Mouse (Mus musculus): ENCODE measurements at regions not wholly inside any gene's neighbourhood (a gene's known extent, or its start where the extent isn't known, plus 50 kb on each side); places are given as distances from the start of the nearest gene placed in this dataset.

DNA sequence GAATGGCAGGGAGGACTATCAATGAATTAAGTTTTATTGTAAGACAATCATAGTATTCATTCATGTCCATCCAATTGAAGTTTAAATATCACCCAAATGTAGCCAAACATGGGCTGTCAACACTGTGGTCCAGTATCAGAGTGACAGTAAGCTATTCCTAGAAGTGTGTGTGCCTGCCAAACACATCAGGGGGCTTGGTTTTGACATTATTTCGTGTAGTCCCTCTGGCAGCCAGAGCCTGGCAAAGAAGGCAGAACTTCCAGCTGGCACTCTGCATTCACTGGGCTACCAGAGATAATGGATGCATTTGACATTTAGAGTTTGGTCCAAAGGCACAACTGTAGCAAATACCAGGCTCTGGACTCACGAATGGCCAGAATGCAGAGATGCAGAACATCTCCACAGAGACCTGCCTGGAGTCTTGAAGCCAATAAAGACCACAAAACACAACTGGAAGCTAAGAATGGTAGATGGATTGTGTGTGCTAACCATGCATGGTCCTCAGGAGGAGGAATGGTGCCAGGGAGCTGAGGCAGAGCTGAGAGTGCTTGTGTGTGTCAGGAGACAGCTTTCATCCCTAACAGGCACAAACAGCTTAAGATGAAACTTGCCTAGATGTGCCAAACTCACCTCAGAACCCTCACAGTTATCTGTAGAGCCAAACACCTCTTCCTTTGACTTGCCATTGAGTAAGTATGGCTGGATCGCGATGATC is 210.9 kb downstream of the Lrig3 start:
- Histone ChIP-seq H3K9me3 (no peaks in the 10 kb centered on the region), H3K9ac (replicated peaks) (no peak overlapping the region), H3K27ac (no peak overlapping the region), H3K4me3 (replicated peaks) (no peak overlapping the region), H3K4me2 (no peak overlapping the region), H3K27me3 (no peaks in the 10 kb centered on the region), H3K36me3 (no peaks in the 10 kb centered on the region), H3K4me1 (replicated peaks) (no peaks in the 10 kb centered on the region)
- ATAC-seq (ENCODE audit: insufficient number of reproducible peaks, insufficient read depth, low FRiP score, low TSS enrichment, low read depth) = no peak
- WGBS = 79% methylated on average over 4 of the region's 4 CpGs

DNA sequence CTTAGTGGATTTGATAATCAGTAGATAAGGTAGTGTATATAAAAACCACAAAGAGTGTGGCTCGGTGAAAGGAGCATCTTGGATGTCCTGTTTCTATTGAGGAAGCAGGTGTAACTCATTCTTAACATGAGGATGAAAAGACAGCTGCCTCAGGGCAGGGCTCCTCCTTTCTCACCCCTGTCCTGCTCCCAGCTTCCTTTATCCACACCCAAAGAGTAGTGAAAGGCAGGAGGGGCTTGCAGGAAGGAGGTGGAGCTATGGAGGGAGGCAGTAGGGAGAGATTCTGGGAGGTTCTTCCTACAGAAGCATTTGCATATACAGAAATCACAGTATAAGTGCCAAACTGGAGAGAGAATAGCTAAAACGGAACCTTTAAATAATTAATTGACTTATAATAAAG is 216.4 kb downstream of the Lrig3 start:
- Histone ChIP-seq H3K9ac (replicated peaks) (no peak overlapping the region), H3K9me3 (peaks cover 14% of the 10 kb centered on the region; the same call in 1 of the 2 replicates), H3K27ac (no peak overlapping the region), H3K4me3 (replicated peaks) (no peak overlapping the region), H3K4me1 (replicated peaks) (no peaks in the 10 kb centered on the region), H3K36me3 (no peaks in the 10 kb centered on the region), H3K4me2 (no peak overlapping the region), H3K27me3 (no peaks in the 10 kb centered on the region)
- WGBS = 81% methylated on average over 2 of the region's 2 CpGs
- ATAC-seq (ENCODE audit: insufficient number of reproducible peaks, insufficient read depth, low FRiP score, low TSS enrichment, low read depth) = no peak

- ATAC-seq (ENCODE audit: insufficient number of reproducible peaks, insufficient read depth, low FRiP score, low TSS enrichment, low read depth) = no peak
- Histone ChIP-seq H3K4me3 (replicated peaks) (no peak overlapping the region), H3K4me1 (replicated peaks) (peaks cover 1% of the 10 kb centered on the region), H3K36me3 (no peaks in the 10 kb centered on the region), H3K27ac (no peak overlapping the region), H3K4me2 (no peak overlapping the region), H3K9me3 (peaks cover 19% of the 10 kb centered on the region; the same call in 1 of the 2 replicates), H3K9ac (replicated peaks) (no peak overlapping the region), H3K27me3 (no peaks in the 10 kb centered on the region; the same call in 1 of the 2 replicates)
- WGBS = 85% methylated on average over 2 of the region's 2 CpGs
Observed at GRCm38 (mm10) chr10:126183961-126184360, 218.0 kb downstream of the Lrig3 start.

GRCm38 (mm10) chr10:126185410-126185809 is 219.4 kb downstream of the Lrig3 start:
- Histone ChIP-seq H3K27me3 (no peaks in the 10 kb centered on the region; the same call in 1 of the 2 replicates), H3K9ac (replicated peaks) (no peak overlapping the region), H3K4me3 (replicated peaks) (no peak overlapping the region), H3K9me3 (peaks cover 19% of the 10 kb centered on the region; the same call in 1 of the 2 replicates), H3K36me3 (no peaks in the 10 kb centered on the region), H3K4me2 (no peak overlapping the region), H3K4me1 (replicated peaks) (peaks cover 5% of the 10 kb centered on the region), H3K27ac (no peak overlapping the region)
- no peak for ATAC-seq (ENCODE audit: insufficient number of reproducible peaks, insufficient read depth, low FRiP score, low TSS enrichment, low read depth)
- 78% methylated on average over 5 of the region's 5 CpGs for WGBS

- Histone ChIP-seq H3K36me3 (no peaks in the 10 kb centered on the region), H3K27ac (no peak overlapping the region), H3K27me3 (no peaks in the 10 kb centered on the region; the same call in 1 of the 2 replicates), H3K4me2 (no peak overlapping the region), H3K9ac (replicated peaks) (no peak overlapping the region), H3K4me3 (replicated peaks) (no peak overlapping the region), H3K4me1 (replicated peaks) (peaks cover 5% of the 10 kb centered on the region), H3K9me3 (peaks cover 19% of the 10 kb centered on the region; the same call in 1 of the 2 replicates)
- WGBS = 87% methylated on average over 10 of the region's 10 CpGs
- no peak for ATAC-seq (ENCODE audit: insufficient number of reproducible peaks, insufficient read depth, low FRiP score, low TSS enrichment, low read depth)
Observed at GRCm38 (mm10) chr10:126186086-126186485, 220.1 kb downstream of the Lrig3 start.

DNA sequence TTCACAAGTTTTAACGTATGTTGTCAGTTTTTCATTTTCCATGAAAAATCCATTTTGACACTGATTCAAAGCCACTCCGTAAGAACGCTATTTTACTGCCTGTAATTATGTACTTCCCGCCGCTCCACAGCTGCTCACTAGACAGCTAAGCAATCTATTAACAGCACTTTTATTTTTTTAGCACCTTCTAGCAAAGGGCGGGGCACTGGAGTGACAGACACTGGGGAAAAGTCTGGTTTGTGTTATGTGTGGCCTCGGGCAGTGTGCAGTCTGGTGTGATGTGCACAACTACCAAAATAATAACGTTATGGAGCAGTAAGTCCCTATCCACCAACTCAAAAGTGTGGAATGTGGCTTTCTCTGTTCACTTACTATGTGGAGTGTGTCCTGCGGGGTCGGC is 223.0 kb downstream of the Lrig3 start:
- peaks cover 18% of the 10 kb centered on the region; the same call in 1 of the 2 replicates for H3K9me3 ChIP-seq
- H3K27me3 ChIP-seq = no peaks in the 10 kb centered on the region; the same call in 1 of the 2 replicates
- H3K36me3 ChIP-seq = no peaks in the 10 kb centered on the region
- no peak overlapping the region for H3K4me3 ChIP-seq (replicated peaks)
- H3K27ac ChIP-seq = no peak overlapping the region
- H3K4me1 ChIP-seq (replicated peaks) = peaks cover 5% of the 10 kb centered on the region
- WGBS = 30% methylated on average over 10 of the region's 10 CpGs
- no peak overlapping the region for H3K9ac ChIP-seq (replicated peaks)
- peak; percentile 73 for ATAC-seq (ENCODE audit: insufficient number of reproducible peaks, insufficient read depth, low FRiP score, low TSS enrichment, low read depth)
- H3K4me2 ChIP-seq = no peak overlapping the region
